Mouse (Mus musculus) neural tube, embryonic 11.5 days (tissue): Measurements from ENCODE around the gene Eri2. TPM values are rescaled to one million over a fixed set of nuclear protein-coding genes. Genes with fewer than 3 reads are reported as not detected.
A peak's percentile ranks its signal among the peaks of the same experiment; 100 is the strongest.

Experiments
- ATAC-seq: fragments of 200-750 bp; cut with Nextera tagmentation; 2 replicates; pipeline ENCODE4 v1.8.0; 2017; ENCODE audit warnings: moderate number of reproducible peaks, mild to moderate bottlenecking, moderate TSS enrichment, moderate library complexity; ENCODE audit not compliant: insufficient read depth, low FRiP score, low TSS enrichment
- DNase-seq: peaks from one replicate; pipeline ENCODE4 v3.0.0-alpha.2; 2015; ENCODE audit warnings: low spot score
- H3K27ac ChIP-seq: fragments of 300-500 bp; sonication (generic); 2 replicates; pipeline ENCODE4 v1.5.1; 2014; ENCODE audit warnings: low read depth, mild to moderate bottlenecking, low read length
- H3K27me3 ChIP-seq: fragments of 300-500 bp; sonication (generic); 2 replicates; pipeline ENCODE4 v1.6.1; 2014; ENCODE audit warnings: mild to moderate bottlenecking, low read length, mixed read lengths; ENCODE audit not compliant: control insufficient read depth, insufficient read depth
- H3K36me3 ChIP-seq: fragments of 300-500 bp; sonication (generic); 2 replicates; pipeline ENCODE4 v1.6.1; 2014; ENCODE audit warnings: mild to moderate bottlenecking, low read length, moderate library complexity, mixed read lengths; ENCODE audit not compliant: control insufficient read depth, insufficient read depth
- H3K4me1 ChIP-seq: fragments of 300-500 bp; sonication (generic); 2 replicates; pipeline ENCODE4 v1.6.1; 2014; ENCODE audit warnings: low read length, mixed read lengths; ENCODE audit not compliant: control insufficient read depth, insufficient read depth
- H3K4me2 ChIP-seq: fragments of 300-500 bp; sonication (generic); 2 replicates; pipeline ENCODE4 v1.6.1; 2014; ENCODE audit warnings: low read depth, mild to moderate bottlenecking, moderate library complexity
- H3K4me3 ChIP-seq: fragments of 300-500 bp; sonication (generic); 2 replicates; pipeline ENCODE4 v1.5.1; 2014; ENCODE audit warnings: low read depth, low read length
- H3K9ac ChIP-seq: fragments of 300-500 bp; sonication (generic); 2 replicates; pipeline ENCODE4 v1.6.1; 2014; ENCODE audit warnings: mild to moderate bottlenecking, low read length
- H3K9me3 ChIP-seq: fragments of 300-500 bp; sonication (generic); 2 replicates; pipeline ENCODE4 v1.6.1; 2016; ENCODE audit warnings: low read length; ENCODE audit not compliant: control insufficient read depth
- WGBS: fragments of 180-500 bp; shearing (Covaris S2); extraction: QIAGEN DNeasy Blood & Tissue Kit; methylation state at CpG from one replicate; pipeline ENCODE4 v1.1.7; 2014; 5-methylcytosine and 5-hydroxymethylcytosine counted together
- polyA plus RNA-seq: library from polyadenylated mRNA; unstranded; fragments of >200 nt; fragmentation: Nextera tagmentation; extraction: Ambion mirVana; gene quantifications from 2 replicates; pipeline ENCODE4 v1.2.1, GENCODE M21; 2014

The Eri2 gene
- polyA plus RNA-seq, 1 experiment from 2014 or later = 33.2 TPM

DNA sequence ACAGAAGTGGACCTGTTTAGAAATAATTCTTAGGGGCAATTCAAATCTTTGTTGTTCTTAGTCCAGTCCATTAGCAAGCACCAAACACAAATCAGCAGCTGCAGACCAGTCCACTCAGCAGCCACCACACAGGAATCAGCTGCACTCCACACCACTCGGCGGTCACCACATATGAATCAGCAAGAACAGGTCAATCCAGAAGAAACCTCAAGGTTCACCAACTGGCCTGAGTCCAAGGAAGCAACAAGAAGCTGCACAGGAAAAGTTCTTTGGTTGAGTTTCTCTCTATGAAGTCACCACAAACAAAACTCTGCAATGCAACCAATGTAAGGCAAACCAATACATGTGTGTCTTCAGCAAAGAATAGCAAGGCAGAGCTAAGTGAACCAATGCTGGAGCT is 66.2 kb downstream of the Eri2 start:
- Histone ChIP-seq H3K27me3 (no peaks in the 10 kb centered on the region), H3K9me3 (no peaks in the 10 kb centered on the region), H3K4me3 (no peak overlapping the region), H3K4me1 (no peaks in the 10 kb centered on the region), H3K36me3 (no peaks in the 10 kb centered on the region), H3K4me2 (no peak overlapping the region), H3K27ac (no peak overlapping the region), H3K9ac (no peak overlapping the region)
- ATAC-seq (no peak), DNase-seq (no peak)
- 87% methylated on average over 2 of the region's 2 CpGs for WGBS

DNA sequence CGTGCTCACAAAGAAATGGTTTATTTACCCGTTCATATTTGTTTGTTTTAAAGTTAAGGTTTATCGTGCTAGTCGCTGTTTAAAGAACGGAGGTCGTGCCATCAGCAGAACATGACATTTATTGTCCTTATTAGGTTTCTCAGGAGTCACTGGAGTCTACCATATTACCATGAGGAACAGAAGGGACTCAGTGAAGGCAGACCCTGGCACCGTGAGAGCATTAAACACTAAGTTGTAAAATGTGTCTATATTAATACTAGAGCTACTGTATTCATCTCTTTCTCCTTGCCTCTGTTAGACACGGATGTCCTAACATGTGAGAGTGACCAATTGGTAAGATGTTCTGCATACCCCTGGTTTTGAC is 72.9 kb downstream of the Eri2 start:
- DNase-seq (no peak), ATAC-seq (peak; percentile 48)
- Histone ChIP-seq H3K27me3 (no peaks in the 10 kb centered on the region), H3K4me1 (peaks cover 4% of the 10 kb centered on the region; the same call in 1 of the 2 replicates), H3K9ac (peak overlapping the region; percentile 88), H3K9me3 (no peaks in the 10 kb centered on the region), H3K27ac (no peak overlapping the region), H3K4me3 (peak overlapping the region; percentile 97), H3K36me3 (peaks cover 5% of the 10 kb centered on the region), H3K4me2 (peak overlapping the region; percentile 48)
- WGBS = 14% methylated on average over 8 of the region's 8 CpGs

- Histone ChIP-seq H3K4me3 (peak within 1 kb of the TSS; percentile 97), H3K27ac (no peak within 1 kb of the TSS), H3K9me3 (no peaks in the 10 kb centered on the region), H3K4me1 (peaks cover 4% of the 10 kb centered on the region; the same call in 1 of the 2 replicates), H3K27me3 (no peaks in the 10 kb centered on the region), H3K36me3 (peaks cover 7% of the 10 kb centered on the region), H3K9ac (peak within 1 kb of the TSS; percentile 88), H3K4me2 (peak within 1 kb of the TSS; percentile 79)
- ATAC-seq = peak; percentile 95
- under 1% methylated on average over 60 of the region's 60 CpGs for WGBS
- DNase-seq = peak; percentile 96
These were observed 73.5 kb downstream of the Eri2 start, which contains the start of gene Thumpd1 for GRCm38 (mm10) chr7:119720253-119720946. TSS of gene Thumpd1 (minus strand) at chr7:119720798.

Other genes starting within 250 kb of the Eri2 start
- gene Acsm2, start 239.7 kb downstream of the Eri2 start, polyA plus RNA-seq = not detected in 2 replicates
- gene Acsm1, start 187.0 kb downstream of the Eri2 start, polyA plus RNA-seq = not detected in 2 replicates
- gene Acsm4, start 104.0 kb downstream of the Eri2 start, polyA plus RNA-seq = not detected in 2 replicates
- 98.9 and 106 TPM in 2 replicates for gene Thumpd1, start 73.3 kb downstream of the Eri2 start, polyA plus RNA-seq
- gene Acsm3, start 33.1 kb downstream of the Eri2 start, polyA plus RNA-seq = 0.08 and 0.37 TPM in 2 replicates
- gene Rexo5, start 52 bp downstream of the Eri2 start, polyA plus RNA-seq = 16.3 and 27.3 TPM in 2 replicates
- gene Lyrm1, start 101.8 kb upstream of the Eri2 start, polyA plus RNA-seq = 12.4 and 14.1 TPM in 2 replicates
- 10.7 and 14.0 TPM in 2 replicates for gene Dcun1d3, start 102.2 kb upstream of the Eri2 start, polyA plus RNA-seq